Mouse (Mus musculus) thymus, adult 2 months (tissue): ENCODE data around the gene Upp2. TPM values are rescaled to one million over a fixed set of nuclear protein-coding genes. Genes with fewer than 3 reads are reported as not detected.

Source experiments
- DNase-seq: peaks from one replicate; pipeline ENCODE4 v3.0.0; 2021
- H3K27ac ChIP-seq: fragments of 200-500 bp; 2 replicates; pipeline ENCODE4 v1.5.1; 2012; ENCODE audit warnings: low read length, control low read depth; ENCODE audit not compliant: control insufficient read depth, insufficient read depth
- H3K27me3 ChIP-seq: fragments of 200-500 bp; 2 replicates; pipeline ENCODE4 v1.6.1; 2012; ENCODE audit warnings: mild to moderate bottlenecking, low read length, moderate library complexity, mixed read lengths; ENCODE audit not compliant: control insufficient read depth, insufficient read depth
- H3K36me3 ChIP-seq: fragments of 200-500 bp; 2 replicates; pipeline ENCODE4 v1.6.1; 2012; ENCODE audit warnings: mild to moderate bottlenecking, low read length, moderate library complexity; ENCODE audit not compliant: control insufficient read depth, insufficient read depth
- H3K4me1 ChIP-seq: fragments of 200-500 bp; replicated peaks from 2 replicates; pipeline ENCODE4 v1.6.1; 2012; ENCODE audit warnings: low read length; ENCODE audit not compliant: control insufficient read depth, insufficient read depth
- H3K4me3 ChIP-seq: fragments of 200-500 bp; 2 replicates; pipeline ENCODE4 v1.5.1; 2012; ENCODE audit warnings: mild to moderate bottlenecking, low read length, control low read depth, moderate library complexity; ENCODE audit not compliant: control insufficient read depth, insufficient read depth
- CTCF ChIP-seq: fragments of 200-500 bp; IDR thresholded peaks from 2 replicates; pipeline ENCODE4 v1.5.1; 2012; ENCODE audit warnings: mild to moderate bottlenecking, control low read depth, low read length, moderate library complexity, borderline replicate concordance; ENCODE audit not compliant: control insufficient read depth, poor library complexity, insufficient read depth; ENCODE audit errors: extremely low read depth
- POLR2A ChIP-seq: fragments of 200-500 bp; IDR thresholded peaks from 2 replicates; pipeline ENCODE4 v1.6.1; 2012; ENCODE audit warnings: mild to moderate bottlenecking, low read length, control low read depth, moderate library complexity; ENCODE audit not compliant: control insufficient read depth, poor library complexity, insufficient read depth; ENCODE audit errors: extremely low read depth
- WGBS: fragments of 180-500 bp; shearing (Covaris S2); methylation state at CpG from one replicate; pipeline ENCODE4 v1.1.7; 2018; 5-methylcytosine and 5-hydroxymethylcytosine counted together
- polyA plus RNA-seq: library from polyadenylated mRNA; depleted of rRNA; stranded (reverse); fragments of >200 nt; gene quantifications from 2 replicates; pipeline ENCODE4 v1.2.3, GENCODE M21; 2012

Upp2 gene
- polyA plus RNA-seq, 1 experiment, result 1.8 TPM

DNA sequence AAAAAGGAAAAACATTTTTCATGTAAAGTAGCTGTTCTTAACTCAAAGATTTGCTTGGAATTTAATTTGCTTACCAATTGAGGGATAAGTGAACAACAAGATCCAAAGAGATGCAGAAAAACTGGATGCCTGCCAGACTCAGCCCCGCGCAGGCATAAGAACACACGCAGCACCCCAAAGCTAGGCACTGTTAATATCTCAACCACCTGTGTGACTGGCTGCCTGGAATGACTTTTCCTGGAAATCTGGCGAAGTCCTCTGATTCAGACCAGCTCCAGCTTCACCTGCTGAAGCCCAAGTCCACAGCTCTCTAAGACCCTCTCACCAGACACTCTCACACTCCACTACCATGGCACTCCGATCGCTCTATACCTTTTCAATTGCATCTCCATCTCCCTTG lies 42.7 kb upstream of the Upp2 start:
- no peaks in the 10 kb centered on the region for H3K27me3 ChIP-seq
- no peaks in the 10 kb centered on the region for H3K4me1 ChIP-seq
- 97% methylated on average over 6 of the region's 6 CpGs for WGBS
- no peaks in the 10 kb centered on the region for H3K36me3 ChIP-seq
- H3K4me3 ChIP-seq, result no peak overlapping the region
- DNase-seq, result no peak
- H3K27ac ChIP-seq, result no peak overlapping the region
- no peak for TF ChIP-seq POLR2A
- no peak for TF ChIP-seq CTCF

DNA sequence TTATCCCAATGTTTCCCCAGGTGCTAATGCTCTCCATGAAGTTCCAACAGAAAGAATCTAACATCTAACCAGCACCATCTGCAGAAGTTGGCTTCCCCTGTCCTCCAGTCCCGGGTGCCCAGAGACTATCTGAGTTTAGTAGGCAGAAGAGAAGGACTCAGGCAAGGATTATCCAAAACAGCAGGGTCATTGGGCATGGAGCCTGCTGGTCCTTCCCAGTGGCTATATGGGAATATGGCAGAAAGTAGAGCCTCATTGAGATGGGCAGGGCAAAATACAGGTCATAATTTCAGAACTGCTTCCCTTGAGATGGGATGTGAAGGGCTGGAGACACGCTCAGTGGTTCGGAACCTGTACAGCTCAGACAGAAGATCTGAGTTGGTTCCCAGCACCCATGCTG lies 39.3 kb upstream of the Upp2 start:
- H3K27ac ChIP-seq, result no peak overlapping the region
- DNase-seq, result no peak
- no peaks in the 10 kb centered on the region for H3K36me3 ChIP-seq
- 97% methylated on average over 3 of the region's 3 CpGs for WGBS
- no peak overlapping the region for H3K4me3 ChIP-seq
- H3K27me3 ChIP-seq, result no peaks in the 10 kb centered on the region
- no peak for TF ChIP-seq POLR2A
- no peak for TF ChIP-seq CTCF
- no peaks in the 10 kb centered on the region for H3K4me1 ChIP-seq

DNA sequence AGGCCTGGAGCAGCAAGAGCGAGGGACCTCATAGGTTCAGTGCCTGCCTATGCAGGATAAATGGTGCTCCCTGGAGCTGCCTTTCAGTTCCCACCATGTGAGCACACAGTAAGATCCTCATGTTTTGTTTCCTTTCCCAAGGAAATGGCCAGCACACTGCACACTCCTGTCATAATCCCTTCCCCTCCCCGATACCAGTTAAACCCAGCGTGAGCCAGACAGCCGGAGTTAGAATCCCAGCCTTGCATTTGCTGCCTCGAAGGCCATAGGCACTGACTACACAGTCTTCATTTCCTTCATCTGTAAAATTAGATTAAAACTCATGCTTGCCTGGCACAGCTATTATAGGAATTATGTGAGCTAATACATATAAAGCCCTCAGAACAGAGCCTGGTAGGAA lies 37.7 kb upstream of the Upp2 start:
- Histone ChIP-seq H3K4me1 (no peaks in the 10 kb centered on the region), H3K27me3 (no peaks in the 10 kb centered on the region)

DNA sequence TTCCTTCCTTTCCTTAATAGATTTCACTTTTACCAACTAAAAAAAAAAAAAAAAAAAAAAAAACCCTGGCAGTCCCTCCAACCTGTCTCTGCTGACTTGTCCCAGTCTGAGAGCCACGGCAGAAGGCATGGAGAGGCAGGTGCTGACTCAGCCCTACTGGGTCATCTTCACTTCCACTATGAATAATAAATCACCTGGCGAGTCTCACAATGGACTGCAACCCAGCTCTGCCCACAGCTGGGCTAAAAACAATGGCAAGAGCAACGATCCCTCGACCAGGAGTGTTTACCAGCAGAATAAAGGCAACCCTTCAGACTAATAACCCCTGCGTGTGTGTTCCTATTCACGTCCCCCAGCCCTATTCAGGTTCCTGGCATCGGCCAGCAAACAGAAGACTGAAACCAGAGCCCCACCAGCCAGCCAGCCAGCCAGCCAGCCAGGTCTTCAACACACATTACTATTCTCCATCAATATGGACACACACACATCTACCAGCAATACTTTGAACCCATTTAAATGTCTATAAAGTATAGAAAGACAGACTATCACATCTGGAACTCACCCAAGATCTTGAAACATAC lies 37.1 kb upstream of the Upp2 start:
- no peak for TF ChIP-seq POLR2A
- TF ChIP-seq CTCF, result no peak
- no peak for DNase-seq
- no peak overlapping the region for H3K27ac ChIP-seq
- H3K4me3 ChIP-seq, result no peak overlapping the region
- H3K4me1 ChIP-seq, result no peaks in the 10 kb centered on the region
- H3K36me3 ChIP-seq, result no peaks in the 10 kb centered on the region
- H3K27me3 ChIP-seq, result no peaks in the 10 kb centered on the region
- WGBS, result 80% methylated on average over 7 of the region's 7 CpGs

More for the DNA sequence above, 37.7 kb upstream of the Upp2 start:
- H3K36me3 ChIP-seq, result no peaks in the 10 kb centered on the region
- H3K27ac ChIP-seq, result no peak overlapping the region
- no peak for TF ChIP-seq POLR2A
- no peak for TF ChIP-seq CTCF
- H3K4me3 ChIP-seq, result no peak overlapping the region
- WGBS, result 88% methylated on average over 5 of the region's 5 CpGs
- DNase-seq, result no peak

DNA sequence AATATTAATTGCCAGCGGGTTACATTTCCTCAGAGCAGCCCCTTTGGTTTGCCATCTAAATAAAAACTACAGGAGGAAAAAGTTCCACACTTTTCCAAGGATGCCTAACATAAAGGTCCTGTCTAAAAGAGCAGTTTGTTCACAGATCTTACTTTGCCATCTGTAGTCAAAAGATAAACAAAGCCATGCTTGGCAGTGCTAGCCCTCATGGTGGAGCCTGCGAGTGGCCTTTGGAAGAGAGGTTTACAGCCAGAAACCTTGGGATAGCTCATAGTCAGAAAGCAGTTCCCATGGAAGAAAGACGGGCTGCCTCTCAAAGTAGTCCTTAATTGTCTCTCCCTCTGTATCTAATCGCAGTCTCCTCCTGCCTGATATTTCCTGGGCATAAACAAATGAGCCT lies 36.6 kb upstream of the Upp2 start:
- Histone ChIP-seq H3K4me1 (no peaks in the 10 kb centered on the region), H3K27ac (no peak overlapping the region), H3K27me3 (no peaks in the 10 kb centered on the region), H3K36me3 (no peaks in the 10 kb centered on the region), H3K4me3 (no peak overlapping the region)
- DNase-seq, result no peak
- WGBS, result 94% methylated on average over 4 of the region's 4 CpGs
- TF ChIP-seq CTCF, result no peak
- no peak for TF ChIP-seq POLR2A

DNA sequence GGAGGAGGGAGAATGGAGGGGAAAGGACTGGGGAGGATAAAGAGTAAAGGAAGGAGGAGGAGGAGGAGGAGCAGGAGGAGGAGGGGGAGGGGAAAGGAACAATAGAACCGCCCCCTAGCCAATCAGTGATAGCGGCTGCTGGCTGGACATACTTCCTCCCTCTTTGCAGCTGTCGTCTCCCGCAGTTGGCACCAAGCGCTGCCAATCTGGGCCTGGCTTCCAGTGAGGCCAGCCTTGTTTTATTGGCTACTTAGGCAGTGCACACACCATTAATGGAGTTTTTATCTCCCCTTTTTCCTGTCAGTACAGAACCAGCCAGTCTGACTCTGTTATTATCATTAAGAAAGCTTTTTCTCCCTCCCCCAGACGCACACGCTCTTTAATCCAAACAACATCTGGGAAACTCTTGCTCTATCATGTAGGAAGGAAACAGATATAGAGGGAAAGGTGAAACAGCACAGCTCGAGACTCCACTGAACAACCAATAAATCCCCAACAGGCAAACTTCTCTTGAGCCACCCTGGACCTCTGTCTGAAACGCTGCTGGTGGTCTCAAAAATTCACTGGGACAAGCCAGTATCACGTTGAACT lies 34.7 kb upstream of the Upp2 start:
- Histone ChIP-seq H3K27ac (no peak overlapping the region), H3K36me3 (no peaks in the 10 kb centered on the region), H3K27me3 (no peaks in the 10 kb centered on the region), H3K4me1 (no peaks in the 10 kb centered on the region), H3K4me3 (no peak overlapping the region)
- no peak for TF ChIP-seq CTCF
- 86% methylated on average over 10 of the region's 10 CpGs for WGBS
- no peak for DNase-seq

DNA sequence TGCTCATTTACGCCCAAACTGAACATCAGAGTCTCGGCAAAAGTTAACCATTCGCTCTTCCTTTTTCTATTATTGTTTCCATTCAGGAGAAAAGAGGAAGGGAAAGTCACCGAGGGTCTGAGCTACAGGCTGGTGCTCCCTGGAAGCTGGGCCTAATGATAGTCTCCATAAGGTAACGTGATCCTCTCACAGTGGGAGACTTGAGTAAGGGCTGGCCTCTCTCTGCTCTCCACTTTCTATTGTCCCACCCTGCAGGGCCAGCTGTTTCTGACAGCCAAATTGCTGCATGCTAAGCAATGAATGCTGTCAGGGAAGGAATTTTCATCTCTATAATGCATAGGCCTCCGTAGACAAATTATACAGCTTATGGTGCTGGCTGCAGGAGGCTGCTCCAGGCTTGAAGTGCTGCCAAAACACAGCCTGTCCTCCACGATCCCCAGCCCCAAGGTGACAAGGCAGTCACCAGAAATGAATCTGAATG lies 33.5 kb upstream of the Upp2 start:
- TF ChIP-seq CTCF (no peak), POLR2A (no peak)
- no peak overlapping the region for H3K27ac ChIP-seq
- H3K4me3 ChIP-seq, result no peak overlapping the region
- no peaks in the 10 kb centered on the region for H3K4me1 ChIP-seq
- no peak for DNase-seq
- no peaks in the 10 kb centered on the region for H3K36me3 ChIP-seq
- WGBS, result 77% methylated on average over 7 of the region's 7 CpGs
- no peaks in the 10 kb centered on the region for H3K27me3 ChIP-seq
